Mouse (Mus musculus): ENCODE data around the gene Gm36028.

Gene Gm36028

DNA sequence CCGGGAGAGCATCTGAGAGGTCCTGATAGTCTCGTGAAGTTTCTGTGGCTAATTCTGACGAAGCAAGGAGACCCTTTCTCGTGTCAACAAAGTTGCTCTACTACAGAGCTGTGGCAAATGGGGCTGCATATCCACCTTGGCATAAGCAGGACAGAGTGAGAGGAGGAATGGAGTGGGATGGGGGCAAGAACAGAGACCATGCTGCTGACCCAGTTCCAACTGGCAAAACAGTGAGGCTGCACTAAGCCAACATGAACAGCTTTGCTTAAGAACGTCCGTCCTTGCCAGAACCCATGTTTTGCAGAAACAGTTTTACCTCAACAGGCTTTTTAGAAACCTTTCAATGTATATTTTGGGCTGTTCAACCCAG lies 51.3 kb downstream of the Gm36028 start:
- DNase-seq (ENCODE audit: low spot score in 2 of 2), result no peak

DNA sequence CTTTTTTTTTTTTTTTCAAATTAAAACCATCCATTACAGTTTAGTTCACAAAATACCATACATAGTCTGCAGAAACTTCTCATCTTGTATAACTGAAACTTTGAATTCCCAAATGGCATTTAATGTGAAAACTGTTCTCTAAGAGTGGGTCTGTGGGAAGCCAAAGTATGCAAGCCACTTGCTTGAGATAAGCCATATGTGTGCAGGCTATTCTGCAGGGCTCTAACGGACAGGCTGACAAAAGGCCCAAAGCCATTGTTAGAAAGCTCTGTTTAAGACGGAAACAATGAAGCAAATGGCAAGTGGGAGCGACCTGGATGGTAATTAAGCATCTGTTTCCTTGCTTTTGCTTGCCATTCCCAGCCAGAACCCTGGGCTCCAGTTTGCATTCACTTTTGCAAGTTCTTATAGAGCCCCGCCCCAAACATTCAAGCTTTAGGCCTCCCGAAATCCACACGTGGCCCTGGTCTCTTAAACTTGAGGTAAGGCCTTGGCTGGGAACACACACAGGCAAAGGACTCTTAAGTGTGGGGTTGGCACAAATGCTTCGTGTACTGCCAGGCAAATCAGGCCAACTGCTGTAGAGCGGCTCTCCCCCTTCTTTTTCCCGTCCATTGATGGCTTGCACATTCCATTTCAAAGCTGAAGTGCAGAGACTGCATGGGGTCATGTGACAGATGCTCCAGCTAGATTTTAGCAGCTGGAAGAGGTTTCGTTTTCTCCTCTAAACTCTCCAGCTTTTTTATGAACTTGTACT lies 51.9 kb downstream of the Gm36028 start:
- DNase-seq (ENCODE audit: low spot score in 2 of 2), result no peak

DNA sequence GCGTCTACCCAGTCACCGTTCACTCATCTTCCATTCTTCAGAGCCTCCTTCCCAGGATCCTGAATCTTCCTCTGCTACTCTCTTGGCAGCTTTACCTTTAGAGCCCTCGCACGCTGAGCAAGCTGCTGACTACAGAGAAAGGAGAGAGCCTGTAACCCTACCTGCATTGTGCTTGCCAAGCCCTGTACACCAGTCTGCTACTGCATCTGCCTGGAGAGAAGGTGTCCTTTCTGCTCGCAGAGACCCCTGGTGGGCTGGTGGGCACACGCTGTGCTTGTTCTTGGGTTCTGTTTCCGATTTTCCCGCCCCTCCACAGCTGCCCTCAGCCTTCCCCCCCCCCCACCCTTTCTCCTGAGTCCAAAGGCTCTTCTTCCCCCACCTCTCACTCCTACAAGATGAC lies 53.7 kb downstream of the Gm36028 start:
- no peak for DNase-seq (ENCODE audit: low spot score in 2 of 2)

DNA sequence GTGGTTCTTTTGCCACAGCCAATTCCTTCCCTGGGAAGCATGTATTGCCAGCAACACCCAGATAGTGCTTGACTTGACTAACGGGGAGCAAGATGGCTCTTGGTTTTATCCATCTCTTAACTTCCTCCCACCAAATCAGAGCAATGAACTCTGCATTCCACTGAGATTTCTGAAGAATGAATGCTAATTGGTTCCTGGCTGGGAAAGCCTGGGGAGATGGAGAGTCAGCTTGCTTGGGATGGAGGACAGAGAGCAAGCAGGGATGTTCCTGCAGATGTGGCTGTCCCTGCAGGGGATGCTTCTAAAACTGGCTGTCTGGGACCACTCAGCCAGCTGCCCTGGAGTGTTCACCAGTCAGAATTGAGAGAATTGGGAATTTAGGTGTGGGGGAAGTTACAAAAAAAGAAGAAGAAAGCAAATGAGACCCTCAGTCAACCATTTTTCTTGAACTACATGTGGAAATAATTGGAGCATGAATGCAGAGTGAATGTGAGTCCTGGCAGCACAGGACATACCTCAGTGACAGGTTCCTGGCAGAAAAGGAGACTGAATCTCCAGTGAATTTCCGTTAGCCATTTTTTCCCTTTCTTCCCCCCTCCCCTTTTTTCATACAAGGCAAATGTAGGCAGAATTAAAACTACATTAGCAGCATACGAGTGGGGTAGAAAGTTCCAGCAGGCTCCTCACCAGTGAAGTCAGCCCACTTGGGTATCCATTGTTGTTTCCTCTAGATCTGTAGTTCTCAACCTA lies 55.0 kb downstream of the Gm36028 start:
- no peak for DNase-seq (ENCODE audit: low spot score in 2 of 2)

DNA sequence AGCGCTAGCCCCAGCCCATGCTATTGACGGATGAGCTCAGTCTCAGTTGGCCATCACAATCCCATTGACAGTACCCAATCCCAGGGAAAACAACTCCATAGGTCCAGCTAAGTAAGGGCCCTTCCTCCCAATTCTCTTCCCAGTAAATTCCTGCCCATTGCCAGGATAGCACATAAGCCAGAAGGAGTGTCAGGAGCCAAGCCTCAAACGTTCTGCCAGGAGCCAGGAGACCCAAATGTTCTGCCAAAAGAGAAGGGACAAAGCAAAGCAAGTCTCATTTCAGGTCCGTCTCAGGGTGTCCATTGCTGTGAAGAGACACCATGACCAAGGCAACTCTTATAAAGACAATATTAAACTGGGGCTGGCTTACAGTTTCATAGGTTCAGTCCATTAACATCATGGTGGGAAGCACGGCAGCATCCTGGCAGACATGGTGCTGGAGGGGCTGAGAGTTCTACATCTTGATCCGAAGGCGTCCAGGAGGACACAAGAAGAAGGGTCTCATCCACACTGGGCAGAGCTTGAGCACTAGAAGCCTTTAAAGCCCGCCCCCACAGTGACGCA lies 57.5 kb downstream of the Gm36028 start:
- DNase-seq (ENCODE audit: low spot score in 2 of 2), result no peak

DNA sequence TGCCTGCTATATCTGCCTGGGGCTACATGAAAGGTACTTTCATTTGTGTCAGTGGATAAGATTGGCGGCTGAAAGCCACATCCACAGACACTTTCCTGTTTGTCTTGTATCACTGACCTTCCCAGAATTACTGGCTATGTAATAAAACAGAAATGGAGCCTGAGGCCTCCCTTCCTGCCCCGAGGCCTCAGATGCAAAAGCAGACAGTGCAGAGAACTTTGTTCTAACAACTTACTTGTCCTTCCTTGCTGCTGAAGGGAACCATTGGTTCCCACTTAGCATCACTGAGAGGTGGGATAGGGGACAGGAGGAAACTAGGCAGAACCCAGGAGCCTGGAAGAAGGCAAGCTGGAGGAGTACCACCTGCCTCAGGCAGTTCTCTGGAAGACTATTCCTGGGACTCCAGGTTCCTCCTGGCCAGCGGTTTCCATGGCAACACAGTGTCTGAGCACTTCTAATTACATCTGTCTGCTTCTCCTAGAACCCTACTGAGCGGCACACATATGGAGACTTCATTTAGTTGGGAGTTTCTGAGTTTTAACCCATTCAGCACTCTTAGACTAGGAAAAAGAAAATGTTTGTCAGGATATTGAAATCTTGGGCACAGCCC lies 58.2 kb downstream of the Gm36028 start:
- no peak for DNase-seq (ENCODE audit: low spot score in 2 of 2)

DNA sequence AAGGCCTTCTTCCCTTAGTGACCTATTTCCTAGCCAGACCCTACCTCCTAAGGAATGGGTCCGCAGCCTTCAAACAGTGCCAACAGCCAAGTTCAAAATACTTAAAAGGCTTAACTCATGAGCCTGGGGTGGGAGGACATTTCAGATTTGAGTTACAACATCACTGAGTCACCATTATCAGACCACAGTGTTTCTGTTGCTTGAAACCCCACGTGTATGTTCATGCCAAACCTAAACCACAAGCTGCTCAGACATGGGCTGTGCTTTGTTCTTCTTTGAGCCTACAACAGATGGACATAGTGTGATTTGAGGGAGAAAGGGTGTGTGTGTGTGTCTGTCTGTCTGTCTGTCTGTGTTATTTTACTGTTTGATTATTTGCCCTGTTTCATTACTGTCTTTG lies 59.8 kb downstream of the Gm36028 start:
- no peak for DNase-seq (ENCODE audit: low spot score in 2 of 2)

All from spleen, postnatal 36 days (tissue).